Mouse (Mus musculus) erythroblast, embryonic 14.5 days (primary cell): ENCODE results near the gene C1qa. TPM values are rescaled to one million over a fixed set of nuclear protein-coding genes. Genes with fewer than 3 reads are reported as not detected.

Source experiments
- H3K27me3 ChIP-seq: 2 replicates; pipeline ENCODE4 v1.6.1; 2012; ENCODE audit warnings: inconsistent platforms; ENCODE audit not compliant: control insufficient read depth
- H3K36me3 ChIP-seq: 2 replicates; pipeline ENCODE4 v1.6.1; 2012; ENCODE audit warnings: mild to moderate bottlenecking, inconsistent platforms; ENCODE audit not compliant: control insufficient read depth
- H3K4me1 ChIP-seq: 2 replicates; pipeline ENCODE4 v1.6.1; 2012; ENCODE audit warnings: inconsistent platforms; ENCODE audit not compliant: control insufficient read depth
- H3K4me3 ChIP-seq: replicated peaks from 2 replicates; pipeline ENCODE3; 2012; ENCODE audit warnings: moderate library complexity, mild to moderate bottlenecking, inconsistent platforms
- H3K9me3 ChIP-seq: 2 replicates; pipeline ENCODE4 v1.6.1; 2012; ENCODE audit warnings: low read length, inconsistent platforms, mixed read lengths; ENCODE audit not compliant: control insufficient read depth
- GATA1 ChIP-seq: IDR thresholded peaks from 2 replicates; pipeline ENCODE4 v1.6.1; 2012; ENCODE audit warnings: low read length, inconsistent platforms, mixed read lengths
- TAL1 ChIP-seq: IDR thresholded peaks from 3 replicates; pipeline ENCODE4 v1.6.1; 2012; ENCODE audit warnings: low read length, inconsistent platforms, mixed read lengths
- polyA plus RNA-seq: library from polyadenylated mRNA; stranded (reverse); fragments of >175 nt; gene quantifications from 2 replicates; pipeline ENCODE4 v1.2.3, GENCODE M21; 2012

C1qa gene
- polyA plus RNA-seq, 1 experiment, result 3.4 TPM

- Histone ChIP-seq H3K9me3 (peaks cover 2% of the 10 kb centered on the region; the same call in 1 of the 2 replicates), H3K27me3 (no peaks in the 10 kb centered on the region), H3K4me1 (no peaks in the 10 kb centered on the region), H3K36me3 (no peaks in the 10 kb centered on the region), H3K4me3 (no peak overlapping the region)
- TF ChIP-seq GATA1, result no peak
- no peak for TF ChIP-seq TAL1
Measured at GRCm38 (mm10) chr4:136868371-136868770, 30.2 kb downstream of the C1qa start.

- Histone ChIP-seq H3K27me3 (no peaks in the 10 kb centered on the region; the same call in 1 of the 2 replicates), H3K36me3 (no peaks in the 10 kb centered on the region), H3K9me3 (peaks cover 2% of the 10 kb centered on the region; the same call in 1 of the 2 replicates), H3K4me3 (no peak overlapping the region), H3K4me1 (no peaks in the 10 kb centered on the region)
- no peak for TF ChIP-seq TAL1
- TF ChIP-seq GATA1, result no peak
Measured at GRCm38 (mm10) chr4:136867690-136868345, 30.8 kb downstream of the C1qa start.

GRCm38 (mm10) chr4:136865531-136865930 is 33.1 kb downstream of the C1qa start:
- no peaks in the 10 kb centered on the region for H3K36me3 ChIP-seq
- no peak for TF ChIP-seq TAL1
- TF ChIP-seq GATA1, result no peak
- H3K4me1 ChIP-seq, result no peaks in the 10 kb centered on the region
- no peak overlapping the region for H3K4me3 ChIP-seq
- H3K27me3 ChIP-seq, result no peaks in the 10 kb centered on the region; the same call in 1 of the 2 replicates
- H3K9me3 ChIP-seq, result peaks cover 2% of the 10 kb centered on the region; the same call in 1 of the 2 replicates

- H3K36me3 ChIP-seq, result no peaks in the 10 kb centered on the region
- peaks cover 3% of the 10 kb centered on the region for H3K9me3 ChIP-seq
- no peaks in the 10 kb centered on the region; the same call in 1 of the 2 replicates for H3K27me3 ChIP-seq
- H3K4me1 ChIP-seq, result no peaks in the 10 kb centered on the region
- TF ChIP-seq GATA1 (no peak), TAL1 (no peak)
- no peak overlapping the region for H3K4me3 ChIP-seq
Measured at GRCm38 (mm10) chr4:136864751-136865470, 33.7 kb downstream of the C1qa start.

GRCm38 (mm10) chr4:136863517-136863916 is 35.1 kb downstream of the C1qa start:
- Histone ChIP-seq H3K4me3 (no peak overlapping the region), H3K4me1 (no peaks in the 10 kb centered on the region), H3K36me3 (no peaks in the 10 kb centered on the region), H3K27me3 (no peaks in the 10 kb centered on the region; the same call in 1 of the 2 replicates), H3K9me3 (peaks cover 4% of the 10 kb centered on the region)
- TF ChIP-seq GATA1 (no peak), TAL1 (no peak)

- H3K4me3 ChIP-seq, result no peak overlapping the region
- no peaks in the 10 kb centered on the region for H3K36me3 ChIP-seq
- no peaks in the 10 kb centered on the region; the same call in 1 of the 2 replicates for H3K27me3 ChIP-seq
- no peaks in the 10 kb centered on the region for H3K4me1 ChIP-seq
- H3K9me3 ChIP-seq, result peaks cover 4% of the 10 kb centered on the region
- no peak for TF ChIP-seq GATA1
- TF ChIP-seq TAL1, result no peak
Measured at GRCm38 (mm10) chr4:136862411-136862810, 36.2 kb downstream of the C1qa start.

- Histone ChIP-seq H3K4me3 (no peak overlapping the region), H3K4me1 (no peaks in the 10 kb centered on the region), H3K27me3 (no peaks in the 10 kb centered on the region; the same call in 1 of the 2 replicates), H3K36me3 (no peaks in the 10 kb centered on the region), H3K9me3 (peaks cover 4% of the 10 kb centered on the region)
- TF ChIP-seq TAL1 (no peak), GATA1 (no peak)
Measured at GRCm38 (mm10) chr4:136861806-136862205, 36.8 kb downstream of the C1qa start.

- Histone ChIP-seq H3K36me3 (no peaks in the 10 kb centered on the region), H3K4me1 (no peaks in the 10 kb centered on the region), H3K4me3 (no peak overlapping the region), H3K27me3 (no peaks in the 10 kb centered on the region; the same call in 1 of the 2 replicates), H3K9me3 (peaks cover 4% of the 10 kb centered on the region)
- TF ChIP-seq GATA1 (no peak), TAL1 (no peak)
Measured at GRCm38 (mm10) chr4:136860022-136860421, 38.6 kb downstream of the C1qa start.

- H3K36me3 ChIP-seq, result no peaks in the 10 kb centered on the region
- H3K4me3 ChIP-seq, result no peak overlapping the region
- no peak for TF ChIP-seq GATA1
- no peaks in the 10 kb centered on the region for H3K4me1 ChIP-seq
- no peaks in the 10 kb centered on the region for H3K27me3 ChIP-seq
- H3K9me3 ChIP-seq, result peaks cover 4% of the 10 kb centered on the region
Measured at GRCm38 (mm10) chr4:136855081-136855480, 43.5 kb downstream of the C1qa start.
